Mouse (Mus musculus) c-Kit-positive CD71-positive TER-119-positive erythroid progenitor cells, embryonic 14.5 days (primary cell): ENCODE results near the gene Fam214a.

Source experiments
- DNase-seq: peaks from one replicate; pipeline ENCODE4 v3.0.0-alpha.2; 2013; ENCODE audit warnings: low spot score

Fam214a gene

DNA sequence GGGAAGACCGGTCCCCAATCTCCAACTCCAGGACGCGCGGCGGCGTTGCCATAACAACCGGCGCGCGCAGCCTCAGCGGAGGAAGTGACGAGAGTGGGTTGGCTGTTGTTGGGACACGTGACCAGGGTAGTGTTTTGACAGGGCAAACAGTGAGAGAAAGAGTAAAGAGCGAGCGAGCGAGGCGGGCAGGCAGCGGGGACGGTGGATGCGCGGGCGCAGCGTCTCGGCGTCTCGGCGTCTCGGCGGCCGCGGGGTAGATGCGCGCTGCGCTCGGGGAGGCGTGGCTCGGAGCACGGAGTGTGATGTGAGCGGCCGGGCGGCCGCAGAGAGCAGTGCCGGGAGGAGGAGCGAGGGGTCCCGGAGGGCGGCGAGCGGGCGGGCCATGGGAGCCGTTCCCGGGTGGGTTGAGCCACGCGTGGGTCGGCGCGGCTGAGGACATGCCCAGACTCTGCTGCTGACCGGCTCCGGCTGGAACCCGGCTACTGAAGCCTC is at the start of gene Fam214a:
Gene Fam214a (plus strand): TSS at position 129 of the 492 bp plus-strand sequence.
- DNase-seq = peak; percentile 77

DNA sequence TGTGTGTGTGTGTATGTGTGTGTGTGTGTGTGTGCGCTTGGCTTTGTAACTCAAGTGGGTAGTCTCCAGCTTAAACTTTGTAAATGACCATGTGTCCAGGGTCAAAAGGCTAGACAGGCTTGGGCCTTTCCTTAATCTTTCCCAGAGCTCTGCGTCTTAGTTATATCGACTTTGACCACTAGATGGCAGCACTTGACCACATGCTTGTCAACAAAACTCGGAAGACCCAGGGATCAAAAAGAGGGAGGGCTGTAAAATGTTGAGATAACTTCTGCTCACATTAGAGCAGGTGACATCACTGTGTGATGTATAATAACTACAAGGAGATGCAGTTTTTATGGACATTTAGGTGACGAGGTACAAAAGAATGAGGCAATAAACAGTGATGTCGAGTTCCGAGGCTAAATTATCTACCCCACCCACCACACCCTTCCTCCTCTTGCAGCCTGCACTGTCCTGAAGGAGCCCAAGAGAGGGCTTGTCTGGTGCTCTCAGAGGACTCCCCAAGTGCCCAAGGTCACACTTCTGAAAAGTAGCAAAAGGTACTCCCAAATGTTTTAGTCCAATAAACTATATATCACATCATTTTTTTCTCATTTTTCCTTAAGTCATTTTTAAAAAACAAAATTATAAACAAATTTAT is 47.7 kb upstream of the Fam214a start:
- peak; percentile 52 for DNase-seq

GRCm38 (mm10) chr9:74906951-74907350 is 45.7 kb upstream of the Fam214a start:
- DNase-seq = no peak

DNA sequence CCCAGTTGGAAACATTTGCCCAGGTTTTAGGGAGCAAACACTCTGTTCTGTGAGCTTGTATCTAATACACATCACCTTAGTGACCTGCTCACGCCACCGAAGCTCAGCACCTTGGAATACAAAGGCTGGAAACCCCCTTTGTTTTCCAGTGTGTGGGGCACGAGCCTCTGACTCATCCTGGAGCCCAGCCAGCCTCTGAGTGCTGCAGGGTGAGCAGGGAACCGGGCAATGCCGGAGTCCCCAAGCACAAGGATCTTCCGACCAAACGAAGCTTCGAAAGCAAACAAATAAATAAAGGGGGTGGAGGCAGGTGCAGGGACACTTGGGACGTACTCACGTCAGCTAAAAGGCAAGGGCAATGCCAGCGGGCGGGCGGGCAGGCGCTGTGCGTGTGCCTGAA is 43.4 kb upstream of the Fam214a start:
- no peak for DNase-seq

GRCm38 (mm10) chr9:74910226-74910759 is 42.4 kb upstream of the Fam214a start:
- DNase-seq = no peak

DNA sequence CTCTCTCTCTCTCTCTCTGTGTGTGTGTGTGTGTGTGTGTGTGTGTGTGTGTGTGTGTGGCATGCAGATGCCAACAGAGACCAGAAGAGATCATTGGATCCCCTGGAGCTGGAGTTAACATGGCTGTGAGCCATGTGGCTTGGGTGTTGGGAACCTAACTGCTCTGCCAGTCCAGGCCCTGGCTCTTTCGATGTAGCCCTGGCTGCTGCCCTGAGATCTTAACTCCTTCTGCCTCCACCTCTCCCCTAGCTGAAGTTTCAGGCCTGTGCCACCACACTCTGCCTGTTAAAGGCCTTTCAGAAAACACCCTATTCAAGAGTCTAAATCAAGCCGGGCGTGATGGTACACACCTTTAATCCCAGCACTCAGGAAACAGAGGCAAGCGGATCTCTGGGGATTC is 41.3 kb upstream of the Fam214a start:
- no peak for DNase-seq

GRCm38 (mm10) chr9:74911919-74912318 is 40.8 kb upstream of the Fam214a start:
- DNase-seq = no peak

DNA sequence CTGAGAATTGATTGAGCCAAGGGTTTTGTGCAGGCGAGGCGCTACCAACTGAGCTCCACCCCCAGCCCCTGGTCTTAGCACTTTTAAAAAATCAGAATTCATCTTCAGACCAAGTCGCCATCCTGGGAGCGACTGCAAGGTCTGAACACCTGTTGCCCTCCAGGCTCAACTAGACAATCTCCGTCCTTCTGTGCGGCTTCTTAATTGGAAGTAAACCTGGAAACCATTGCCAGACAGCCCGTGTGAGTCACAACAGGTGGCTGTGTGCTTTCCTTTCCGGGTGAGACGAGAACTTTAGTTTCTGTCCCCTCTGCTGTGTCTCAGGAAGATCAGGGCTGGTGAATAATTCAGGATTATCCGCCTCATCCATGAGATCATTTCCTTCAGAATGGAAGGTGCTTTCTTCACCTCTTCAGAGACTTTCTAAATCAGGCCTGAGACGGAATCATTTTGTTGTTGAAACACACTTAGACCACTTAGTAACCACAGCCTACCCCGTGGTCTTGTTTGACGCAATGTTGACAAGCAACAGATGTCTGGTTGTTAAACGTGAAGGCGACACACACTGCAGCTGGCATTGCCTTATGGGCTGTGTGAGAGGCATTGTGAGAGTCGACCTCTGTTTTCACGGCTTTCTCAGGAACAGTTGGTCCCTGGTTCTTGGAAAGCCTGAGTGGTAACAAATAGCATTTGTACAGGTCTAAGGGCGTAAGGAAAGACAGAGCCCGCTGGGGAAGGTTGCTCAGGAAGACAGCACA is 39.9 kb upstream of the Fam214a start:
- DNase-seq = no peak

- no peak for DNase-seq
Observed at GRCm38 (mm10) chr9:74915611-74916010, 37.1 kb upstream of the Fam214a start.

DNA sequence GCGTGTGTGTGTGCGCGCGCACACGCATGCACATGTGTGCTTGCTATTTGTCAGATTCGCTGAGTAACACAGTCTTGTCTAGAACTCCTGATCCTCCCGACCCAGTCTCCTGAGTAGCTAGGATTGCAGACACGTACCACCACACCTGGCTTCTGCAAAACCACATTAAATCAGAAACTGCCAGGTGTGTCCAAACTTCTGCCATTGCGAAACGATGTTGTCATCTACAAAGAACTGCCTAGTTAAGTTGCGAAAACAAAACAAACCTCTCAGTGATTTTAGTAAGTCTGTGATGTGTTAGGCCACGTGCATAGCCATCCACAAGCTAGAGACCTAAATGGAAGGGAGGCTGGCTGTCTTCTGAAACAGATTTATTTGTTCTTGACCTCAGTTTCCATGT is 32.2 kb upstream of the Fam214a start:
- DNase-seq = no peak

DNA sequence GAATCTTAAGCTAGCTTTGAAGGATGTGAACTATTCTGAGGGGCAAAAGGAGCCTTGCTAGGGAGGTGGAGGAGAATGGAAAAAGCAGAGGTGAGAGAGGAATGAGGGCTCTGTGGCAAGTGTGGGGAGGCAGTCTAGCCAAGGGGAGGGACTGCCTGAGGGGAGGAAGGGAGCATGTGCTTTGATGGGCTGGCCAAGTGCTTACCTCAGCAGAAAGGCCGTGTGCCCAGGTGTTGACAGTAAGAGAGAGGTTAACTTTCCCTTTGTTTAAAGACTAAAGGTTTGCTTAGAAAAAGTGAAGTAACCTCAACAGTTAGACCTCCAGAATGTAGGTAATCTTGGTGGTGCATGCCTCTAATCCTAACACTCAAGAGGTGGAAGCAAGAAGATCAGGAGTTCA is 31.3 kb upstream of the Fam214a start:
- DNase-seq = no peak

DNA sequence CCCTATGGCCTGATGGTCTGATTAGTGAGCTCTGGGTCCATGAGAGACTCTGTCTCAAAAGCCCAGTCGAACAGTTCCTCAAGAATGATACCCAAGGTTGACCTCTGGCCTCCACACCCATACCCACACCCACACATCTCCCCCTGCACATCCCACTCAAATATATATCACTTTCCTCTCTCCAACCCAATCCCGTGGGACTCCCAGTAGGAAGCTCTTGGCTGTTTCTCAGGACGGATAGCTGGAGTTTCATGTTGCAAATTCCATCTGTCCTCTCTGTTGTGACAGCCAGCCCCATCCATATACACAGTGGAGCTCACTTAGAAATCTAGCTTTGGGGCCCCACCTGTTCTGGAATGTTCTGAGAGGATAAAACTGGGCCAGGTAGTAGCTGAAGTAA is 29.8 kb upstream of the Fam214a start:
- DNase-seq = no peak

DNA sequence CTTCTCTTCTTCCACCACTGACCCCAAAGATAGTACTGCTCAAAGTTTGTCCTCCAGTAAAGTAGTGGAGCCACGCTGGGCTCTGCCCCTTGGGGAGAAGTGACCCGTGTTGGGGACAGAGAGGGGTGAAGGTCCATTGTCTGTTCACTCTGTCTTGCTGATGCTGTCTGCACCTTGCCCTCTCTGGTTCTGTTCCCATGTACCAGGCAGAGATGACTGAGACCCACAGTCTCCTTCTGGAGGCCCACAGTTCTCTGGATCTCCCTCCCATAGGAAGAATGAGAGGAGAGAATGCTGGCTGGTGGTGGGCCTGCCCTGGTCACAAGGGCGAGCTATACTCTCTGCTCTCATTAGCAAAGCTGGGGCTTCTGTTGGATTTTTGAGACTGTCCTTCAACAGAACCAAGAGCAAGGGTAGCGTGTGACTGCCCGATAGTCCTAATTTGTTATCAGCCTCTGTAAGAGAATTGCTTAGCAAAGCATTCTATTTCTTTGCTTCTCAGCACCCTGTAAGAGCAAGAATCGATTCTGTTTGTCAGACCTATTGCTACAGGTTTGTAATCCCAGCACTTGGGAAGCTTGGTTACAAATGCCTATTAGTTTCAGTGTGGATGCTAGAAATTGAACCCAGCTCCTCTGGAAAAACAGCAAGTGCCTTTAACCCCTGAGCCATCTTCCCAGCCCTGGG is 29.2 kb upstream of the Fam214a start:
- DNase-seq = no peak

GRCm38 (mm10) chr9:74925220-74925769 is 27.4 kb upstream of the Fam214a start:
- DNase-seq = no peak

DNA sequence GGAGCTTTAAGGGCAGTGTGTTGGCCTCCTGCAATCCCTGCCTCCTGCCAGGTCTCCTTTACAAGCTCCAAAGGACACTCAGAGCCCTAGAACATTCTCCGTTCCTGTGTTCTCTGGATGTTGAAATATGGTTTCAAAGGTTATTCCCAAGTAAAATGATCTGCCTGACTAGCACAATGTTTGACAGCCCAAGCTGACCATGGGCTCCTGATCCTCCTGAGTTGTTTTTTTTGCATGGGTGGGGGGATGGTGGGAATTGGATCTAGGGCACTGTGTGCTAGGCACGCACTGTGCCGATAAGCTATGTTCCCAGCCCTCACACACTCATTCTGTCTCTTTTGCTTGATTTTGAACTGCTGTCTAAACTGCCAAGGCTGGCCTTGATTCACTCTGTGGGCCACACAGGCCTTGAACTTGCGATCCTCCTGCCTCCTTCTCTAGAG is 22.7 kb upstream of the Fam214a start:
- no peak for DNase-seq

- DNase-seq = no peak
Observed at GRCm38 (mm10) chr9:74930653-74931052, 22.0 kb upstream of the Fam214a start.

DNA sequence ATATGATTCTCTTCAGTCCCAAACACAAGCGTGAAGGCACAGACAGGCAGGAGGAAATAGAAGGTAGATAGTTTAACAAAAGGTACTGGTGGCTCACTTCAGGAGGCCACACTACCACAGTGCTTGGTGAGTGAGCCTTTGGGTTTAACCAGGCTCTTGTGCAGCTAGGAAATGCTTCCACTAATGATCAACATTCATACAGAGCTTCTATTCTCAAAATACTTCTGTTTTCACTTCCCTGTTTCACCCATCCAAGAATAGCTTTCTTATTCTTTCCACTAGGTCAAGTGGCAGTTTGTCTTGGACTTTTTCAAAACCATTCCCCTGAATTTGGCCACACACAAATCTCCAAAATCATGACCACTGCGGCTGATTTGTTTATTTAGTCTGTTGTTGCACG is 17.4 kb upstream of the Fam214a start:
- no peak for DNase-seq

DNA sequence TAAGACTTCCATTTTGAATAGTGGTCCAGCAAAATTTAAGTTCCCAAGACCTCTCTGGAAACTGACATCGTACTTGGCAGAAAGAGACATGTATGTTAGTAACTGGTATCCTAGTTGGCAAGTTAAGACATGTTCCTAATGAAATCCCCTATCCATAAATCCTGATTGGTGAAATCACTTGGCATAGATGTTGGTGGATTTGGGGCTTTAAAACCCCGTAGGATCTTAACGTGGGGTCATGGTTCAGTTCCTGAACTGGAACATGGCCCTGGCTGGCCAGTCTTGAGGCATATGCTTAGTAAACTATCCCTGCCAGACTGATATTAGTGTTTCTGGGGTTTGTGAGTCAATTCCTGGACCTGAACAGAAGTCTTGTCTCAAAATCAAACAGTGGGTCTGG is 14.9 kb upstream of the Fam214a start:
- no peak for DNase-seq

DNA sequence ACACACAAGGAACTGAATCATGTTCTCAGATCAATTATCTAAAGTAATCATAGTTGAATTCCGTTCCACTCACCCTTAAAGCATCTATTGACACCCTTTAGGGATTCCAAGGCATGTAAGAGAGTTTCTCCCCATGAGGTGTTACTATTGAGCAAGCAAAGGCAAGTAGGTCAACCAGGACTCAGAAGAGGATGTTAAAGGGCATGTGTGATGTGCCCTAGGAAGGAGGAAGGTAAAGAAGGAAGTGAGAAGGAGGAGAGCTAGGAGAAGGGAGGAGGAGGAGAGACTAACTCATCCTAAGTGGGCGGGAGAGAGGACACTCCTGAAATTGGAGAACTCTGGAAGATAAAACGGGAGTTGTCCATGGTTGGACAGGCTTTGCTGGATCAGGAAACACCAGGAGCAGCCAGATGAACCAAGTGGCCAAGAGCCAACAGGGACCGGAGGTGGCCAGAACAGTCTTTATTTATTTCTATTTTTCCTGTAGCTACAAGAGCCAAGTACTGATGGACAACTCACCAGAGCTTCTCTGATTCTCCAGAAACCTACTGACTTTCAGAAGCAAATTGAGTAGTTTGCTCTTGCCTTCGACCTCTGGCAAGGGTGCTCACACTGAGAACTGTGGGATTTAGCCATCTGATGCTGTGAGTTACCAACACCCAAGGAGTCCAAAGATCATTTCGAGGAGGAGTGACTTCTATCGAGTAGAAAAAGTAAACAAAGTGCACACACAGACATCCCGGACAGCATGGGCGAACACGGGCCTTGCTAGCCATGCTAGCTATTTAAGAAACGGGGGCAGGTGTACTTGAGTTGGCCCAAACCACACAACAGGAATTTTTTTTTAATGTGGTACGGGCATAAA is 13.8 kb upstream of the Fam214a start:
- no peak for DNase-seq

GRCm38 (mm10) chr9:74946713-74947402 is 5.8 kb upstream of the Fam214a start:
- DNase-seq = no peak

- DNase-seq = no peak
Observed at GRCm38 (mm10) chr9:74951491-74951890, 1.2 kb upstream of the Fam214a start.
